Mouse (Mus musculus) cerebellum, adult 2 months (tissue): ENCODE data around the gene Tmc1.

Source experiments
- CTCF ChIP-seq: fragments of 200-500 bp; IDR thresholded peaks from 2 replicates; pipeline ENCODE4 v1.5.1; 2011; ENCODE audit warnings: low read depth, mild to moderate bottlenecking, control low read depth, low read length, moderate library complexity, borderline replicate concordance; ENCODE audit not compliant: insufficient read depth
- POLR2A ChIP-seq: fragments of 200-500 bp; IDR thresholded peaks from 2 replicates; pipeline ENCODE4 v1.6.1; 2011; ENCODE audit warnings: low read length, control low read depth, borderline replicate concordance; ENCODE audit not compliant: insufficient read depth

DNA sequence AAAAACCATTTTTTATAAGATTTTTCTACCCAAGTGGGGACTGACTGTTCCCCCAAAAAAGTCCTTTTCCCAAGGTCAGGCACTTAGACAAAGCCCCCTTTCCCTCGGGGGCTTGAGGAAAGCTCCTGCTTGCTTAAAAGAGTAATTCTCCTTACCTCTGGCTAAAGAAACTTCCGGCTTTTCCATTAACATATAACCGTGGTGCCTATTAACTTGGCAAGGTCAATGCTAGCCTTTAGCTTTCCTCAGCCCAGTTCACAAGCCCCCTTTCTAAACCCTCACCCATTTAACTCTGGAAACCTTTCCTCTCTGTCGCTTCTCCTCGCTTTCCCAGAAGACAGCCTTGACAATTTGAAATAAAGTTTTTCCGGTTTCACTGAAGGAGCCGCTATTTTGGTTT lies 29.7 kb downstream of the Tmc1 start:
- TF ChIP-seq POLR2A: no peak
- TF ChIP-seq CTCF: no peak
